In genomic region chr14:88463357-88463756, GRCm38 (mm10) we compare ENCODE assay signal across 21 mouse cellular contexts. TPM values are rescaled to one million over a fixed set of nuclear protein-coding genes. Genes with fewer than 3 reads are reported as not detected.
"Had no signal": no experiment of that assay in that cellular context is flagged by ENCODE, and none has a peak within 500 bp of the region (broad histone marks: within the 10 kb centered on the region; RNA-seq: fewer than 3 reads in every experiment).

No protein-coding gene starts in this region.

- H3K36me3 ChIP-seq: liver, embryonic 13.5 days; liver, embryonic 15.5 days; lung, embryonic 15.5 days; midbrain, embryonic 13.5 days; midbrain, embryonic 15.5 days; neural tube, embryonic 12.5 days; stomach, embryonic 15.5 days had no signal

- DNase-seq: liver, embryonic 13.5 days; lung, adult 2 months; lung, postnatal 14 days; lung, postnatal 36 days; right cerebral cortex, postnatal 14 days; thymus, adult 2 months; thymus, postnatal 25 days; thymus, postnatal 4 days had no signal

- H3K4me1 ChIP-seq: liver, embryonic 13.5 days; liver, embryonic 15.5 days; lung, embryonic 15.5 days; megakaryocyte, embryonic 14.5 days; midbrain, embryonic 13.5 days; midbrain, embryonic 15.5 days; neural tube, embryonic 12.5 days; stomach, embryonic 15.5 days had no signal

- H3K27ac ChIP-seq: liver, embryonic 13.5 days; liver, embryonic 15.5 days; lung, embryonic 15.5 days; macrophage; midbrain, embryonic 13.5 days; midbrain, embryonic 15.5 days; neural tube, embryonic 12.5 days; stomach, embryonic 15.5 days; stomach, postnatal 0 days had no signal

- H3K27me3 ChIP-seq: liver, embryonic 13.5 days; liver, embryonic 15.5 days; megakaryocyte, embryonic 14.5 days; midbrain, embryonic 15.5 days; neural tube, embryonic 12.5 days; stomach, embryonic 15.5 days had no signal

- H3K9ac ChIP-seq: liver, embryonic 13.5 days; liver, embryonic 15.5 days; lung, embryonic 15.5 days; midbrain, embryonic 13.5 days; midbrain, embryonic 15.5 days; neural tube, embryonic 12.5 days; stomach, embryonic 15.5 days had no signal

- H3K4me2 ChIP-seq: liver, embryonic 13.5 days; liver, embryonic 15.5 days; lung, embryonic 15.5 days; midbrain, embryonic 13.5 days; midbrain, embryonic 15.5 days; neural tube, embryonic 12.5 days; stomach, embryonic 15.5 days had no signal

- H3K9me3 ChIP-seq: liver, embryonic 13.5 days; liver, embryonic 15.5 days; lung, embryonic 15.5 days; megakaryocyte, embryonic 14.5 days; midbrain, embryonic 13.5 days; midbrain, embryonic 15.5 days; neural tube, embryonic 12.5 days; stomach, embryonic 15.5 days had no signal

- ATAC-seq: midbrain, embryonic 13.5 days; midbrain, embryonic 15.5 days had no signal

- H3K4me3 ChIP-seq: liver, embryonic 13.5 days; liver, embryonic 15.5 days; lung, embryonic 15.5 days; megakaryocyte, embryonic 14.5 days; midbrain, embryonic 13.5 days; midbrain, embryonic 15.5 days; neural tube, embryonic 12.5 days; stomach, embryonic 15.5 days had no signal

RNA-seq across cellular contexts. Expression of gene Pcdh20, which starts 7.8 kb away (rescaled TPM):
- total RNA-seq: megakaryocyte progenitor cell, adult 5-6 weeks; monocyte, adult 5-6 weeks had no signal
- polyA plus RNA-seq: macrophage; spleen, adult 2 months; testis, adult 2 months had no signal
